Mouse (Mus musculus): ENCODE data around the gene Sec16b.

- TF ChIP-seq CTCF (IDR thresholded peaks at IDR 0.05; ENCODE audit: control insufficient read depth, insufficient read depth, insufficient replicate concordance, low read depth, low read length) (no peak), POLR2A (IDR thresholded peaks at IDR 0.05; ENCODE audit: control insufficient read depth, low read depth, low read length) (no peak)
These were observed 71.8 kb downstream of the Sec16b start for GRCm38 (mm10) chr1:157578336-157578735.
